In genomic region chr4:107121165-107121943, GRCm38 (mm10) we compare ENCODE assay signal across 9 mouse cellular contexts. TPM values are rescaled to one million over a fixed set of nuclear protein-coding genes. Genes with fewer than 3 reads are reported as not detected.
DNase-seq lines count a peak whose midpoint lies in the region; TF ChIP-seq lines count a peak whose summit lies in the region.
"Had no signal": no experiment of that assay in that cellular context is flagged by ENCODE, and none has a peak within 500 bp of the region (broad histone marks: within the 10 kb centered on the region; RNA-seq: fewer than 3 reads in every experiment).

No protein-coding gene starts in this region.

- no peaks in the 10 kb centered on the region for H3K36me3 ChIP-seq in midbrain, embryonic 10.5 days
- no peaks in the 10 kb centered on the region for H3K36me3 ChIP-seq in thymus, adult 2 months (ENCODE audit: control insufficient read depth, insufficient read depth, low read length)

- H3K27me3 ChIP-seq in midbrain, embryonic 10.5 days (ENCODE audit: low read depth, poor library complexity, severe bottlenecking) = peaks cover 6% of the 10 kb centered on the region
- H3K27me3 ChIP-seq in thymus, adult 2 months (ENCODE audit: control insufficient read depth, insufficient read depth, low read length) = no peaks in the 10 kb centered on the region

- peak; percentile 85 for DNase-seq in left cerebral cortex, postnatal 4 days
- DNase-seq in left cerebral cortex, adult 11 months (ENCODE audit: low spot score) = no peak
- DNase-seq in cerebellum, adult 9-10 months = peak; percentile 16
- peak; percentile 27 for DNase-seq in gastrocnemius, postnatal 25 days
- DNase-seq in kidney, adult 9 months = peak; percentile 41
- DNase-seq in midbrain, embryonic 10.5 days (ENCODE audit: low spot score) = peak; percentile 75
- no peak for DNase-seq in spleen, postnatal 14 days (ENCODE audit: low spot score in 2 of 2)
- no peak for DNase-seq in thymus, adult 2 months

- H3K4me1 ChIP-seq in midbrain, embryonic 10.5 days = peaks cover 49% of the 10 kb centered on the region
- no peaks in the 10 kb centered on the region for H3K4me1 ChIP-seq in thymus, adult 2 months (replicated peaks; ENCODE audit: control insufficient read depth, insufficient read depth, low read length)

- 56% methylated on average over 12 of the region's 12 CpGs for WGBS in midbrain, embryonic 10.5 days
- 90% methylated on average over 12 of the region's 12 CpGs for WGBS in thymus, adult 2 months

- no peak for TF ChIP-seq POLR2A in thymus, adult 2 months (IDR thresholded peaks at IDR 0.05; ENCODE audit: control insufficient read depth, extremely low read depth, insufficient read depth, low read length, poor library complexity)

- peak overlapping the region; percentile 86 for H3K27ac ChIP-seq in midbrain, embryonic 10.5 days (replicated peaks)
- H3K27ac ChIP-seq in thymus, adult 2 months (ENCODE audit: control insufficient read depth, insufficient read depth, low read length) = no peak overlapping the region

- TF ChIP-seq CTCF in thymus, adult 2 months (IDR thresholded peaks at IDR 0.05; ENCODE audit: borderline replicate concordance, control insufficient read depth, extremely low read depth, insufficient read depth, low read length, poor library complexity) = no peak

- H3K4me3 ChIP-seq in midbrain, embryonic 10.5 days = no peak overlapping the region
- H3K4me3 ChIP-seq in thymus, adult 2 months (ENCODE audit: control insufficient read depth, insufficient read depth, low read length) = no peak overlapping the region

- intact Hi-C loops in left cerebral cortex, postnatal 4 days (cut with DNase I) = no loop called here

- no peaks in the 10 kb centered on the region for H3K9me3 ChIP-seq in midbrain, embryonic 10.5 days (replicated peaks)

RNA-seq across cellular contexts. Expression of gene Cdcp2, which starts 24.7 kb away (rescaled TPM):
- not detected for total RNA-seq in left cerebral cortex, postnatal 4 days (2021)
- not detected for total RNA-seq in gastrocnemius, postnatal 25 days (2021)
- 0.11 and 0.22 TPM in 2 replicates for polyA plus RNA-seq in midbrain, embryonic 10.5 days (2016; fragmentation: Nextera tagmentation; extraction: Ambion mirVana)
- polyA plus RNA-seq in thymus, adult 2 months (2012; rRNA removed) = 0.33 and 0.46 TPM in 2 replicates
- polyA plus RNA-seq: stomach, embryonic 14.5 days had no signal

RNA-seq across cellular contexts. Expression of gene Cyb5rl, which starts 54.6 kb away (rescaled TPM):
- total RNA-seq in left cerebral cortex, postnatal 4 days (2021) = 1 to 10 TPM; 5.6 to 6.9 TPM
- 10 to 100 TPM; 16.8 to 18.0 TPM for total RNA-seq in gastrocnemius, postnatal 25 days (2021)
- 7.6 and 9.9 TPM in 2 replicates for polyA plus RNA-seq in midbrain, embryonic 10.5 days (2016; fragmentation: Nextera tagmentation; extraction: Ambion mirVana)
- polyA plus RNA-seq in thymus, adult 2 months (2012; rRNA removed) = 7.4 and 9.4 TPM in 2 replicates

RNA-seq across cellular contexts. Expression of gene Mrpl37, which starts 54.7 kb away (rescaled TPM):
- total RNA-seq in left cerebral cortex, postnatal 4 days (2021) = 10 to 100 TPM; 65.6 to 71.2 TPM
- total RNA-seq in gastrocnemius, postnatal 25 days (2021) = 10 to 100 TPM; 82.0 to 95.5 TPM
- polyA plus RNA-seq in midbrain, embryonic 10.5 days (2016; fragmentation: Nextera tagmentation; extraction: Ambion mirVana) = 122 and 123 TPM in 2 replicates
- 82.5 and 94.7 TPM in 2 replicates for polyA plus RNA-seq in thymus, adult 2 months (2012; rRNA removed)

RNA-seq across cellular contexts. Expression of gene Tmem59, which starts 56.8 kb away (rescaled TPM):
- total RNA-seq in left cerebral cortex, postnatal 4 days (2021) = 100 to 1,000 TPM; 115 to 118 TPM
- 10 to 100 TPM; 63.4 to 80.2 TPM for total RNA-seq in gastrocnemius, postnatal 25 days (2021)
- 279 and 311 TPM in 2 replicates for polyA plus RNA-seq in midbrain, embryonic 10.5 days (2016; fragmentation: Nextera tagmentation; extraction: Ambion mirVana)
- 167 and 194 TPM in 2 replicates for polyA plus RNA-seq in thymus, adult 2 months (2012; rRNA removed)

RNA-seq across cellular contexts. Expression of gene Tceanc2, which starts 57.6 kb away (rescaled TPM):
- 10 to 100 TPM; 24.4 to 27.4 TPM for total RNA-seq in left cerebral cortex, postnatal 4 days (2021)
- 10 to 100 TPM; 11.7 to 13.2 TPM for total RNA-seq in gastrocnemius, postnatal 25 days (2021)
- 30.6 and 39.7 TPM in 2 replicates for polyA plus RNA-seq in midbrain, embryonic 10.5 days (2016; fragmentation: Nextera tagmentation; extraction: Ambion mirVana)
- 13.8 and 14.7 TPM in 2 replicates for polyA plus RNA-seq in thymus, adult 2 months (2012; rRNA removed)

Comparison
In these comparisons a context has a peak if more than half of its experiments do, and no peak if none do; other contexts are left out.
1. DNase-seq: peak in left cerebral cortex, postnatal 4 days (single experiment), cerebellum, adult 9-10 months (single experiment), gastrocnemius, postnatal 25 days (single experiment), kidney, adult 9 months (single experiment) and midbrain, embryonic 10.5 days (single experiment); none in left cerebral cortex, adult 11 months (single experiment), spleen, postnatal 14 days (0 of 2) and thymus, adult 2 months (single experiment).